Mouse (Mus musculus) heart, postnatal 0 days (tissue): ENCODE measurements around the gene Mysm1.

Experiments
- CTCF ChIP-seq: IDR thresholded peaks from 2 replicates; pipeline ENCODE4 v1.5.1; 2016; ENCODE audit warnings: antibody characterized with exemption, control low read depth, low read depth
- EP300 ChIP-seq: IDR thresholded peaks from 2 replicates; pipeline ENCODE4 v1.6.1; 2016; ENCODE audit warnings: antibody characterized with exemption, low read depth

- TF ChIP-seq CTCF, result no peak
- no peak for TF ChIP-seq EP300
Measured at GRCm38 (mm10) chr4:94901780-94902179, 77.1 kb downstream of the Mysm1 start.
